Mouse (Mus musculus) liver, embryonic 14.5 days (tissue): ENCODE results near the gene Tomm6.

Source experiments
- CTCF ChIP-seq: IDR thresholded peaks from 2 replicates; pipeline ENCODE4 v1.5.1; 2016; ENCODE audit warnings: antibody characterized with exemption, low read depth, control low read depth
- EP300 ChIP-seq: IDR thresholded peaks from 2 replicates; pipeline ENCODE4 v1.6.1; 2016; ENCODE audit warnings: antibody characterized with exemption, low read depth

GRCm38 (mm10) chr17:47701793-47702192 is 13.6 kb upstream of the Tomm6 start:
- TF ChIP-seq CTCF (no peak), EP300 (no peak)
